Mouse (Mus musculus) ES-Bruce4 (cell line): ENCODE results near the gene Kdm8. TPM values are rescaled to one million over a fixed set of nuclear protein-coding genes. Genes with fewer than 3 reads are reported as not detected.

Source experiments
- H3K27ac ChIP-seq: 2 replicates; pipeline ENCODE4 v1.5.1; 2012; ENCODE audit warnings: low read length, inconsistent platforms; ENCODE audit not compliant: insufficient read depth
- H3K27me3 ChIP-seq: 2 replicates; pipeline ENCODE4 v1.6.1; 2012; ENCODE audit warnings: mild to moderate bottlenecking, low read length, inconsistent platforms; ENCODE audit not compliant: control insufficient read depth, poor library complexity, insufficient read depth, severe bottlenecking
- H3K36me3 ChIP-seq: 2 replicates; pipeline ENCODE4 v1.6.1; 2012; ENCODE audit warnings: inconsistent platforms, mild to moderate bottlenecking, low read length, moderate library complexity; ENCODE audit not compliant: control insufficient read depth, poor library complexity, insufficient read depth, severe bottlenecking
- H3K4me1 ChIP-seq: one replicate; pipeline ENCODE4 v1.8.1; 2011; ENCODE audit warnings: low read length; ENCODE audit not compliant: control insufficient read depth, insufficient read depth
- H3K4me3 ChIP-seq: 2 replicates; pipeline ENCODE4 v1.5.1; 2011; ENCODE audit warnings: low read depth, mild to moderate bottlenecking, low read length
- H3K9ac ChIP-seq: 2 replicates; pipeline ENCODE4 v1.6.1; 2012; ENCODE audit warnings: low read depth, mild to moderate bottlenecking, inconsistent platforms; ENCODE audit not compliant: poor library complexity, severe bottlenecking
- H3K9me3 ChIP-seq: replicated peaks from 2 replicates; pipeline ENCODE4 v1.6.1; 2012; ENCODE audit warnings: mild to moderate bottlenecking, low read length, inconsistent platforms; ENCODE audit not compliant: control insufficient read depth, poor library complexity, insufficient read depth, severe bottlenecking
- CTCF ChIP-seq: IDR thresholded peaks from one replicate; pipeline ENCODE4 v1.8.1; 2011; ENCODE audit warnings: low read depth, low read length
- EP300 ChIP-seq: IDR thresholded peaks from 2 replicates; pipeline ENCODE4 v1.6.1; 2011; ENCODE audit warnings: low read depth, low read length; ENCODE audit not compliant: insufficient read depth
- POLR2A ChIP-seq: IDR thresholded peaks from one replicate; pipeline ENCODE4 v1.8.1; 2011; ENCODE audit warnings: low read length; ENCODE audit not compliant: insufficient read depth
- polyA plus RNA-seq: library from polyadenylated mRNA; stranded (reverse); fragments of >200 nt; gene quantifications from 2 replicates; pipeline ENCODE4 v1.2.4, GENCODE M21; 2011; ENCODE audit warnings: low read depth; ENCODE audit not compliant: missing spikeins, insufficient read depth, insufficient read length

Kdm8 gene
- polyA plus RNA-seq, 1 experiment, result 4.4 TPM

DNA sequence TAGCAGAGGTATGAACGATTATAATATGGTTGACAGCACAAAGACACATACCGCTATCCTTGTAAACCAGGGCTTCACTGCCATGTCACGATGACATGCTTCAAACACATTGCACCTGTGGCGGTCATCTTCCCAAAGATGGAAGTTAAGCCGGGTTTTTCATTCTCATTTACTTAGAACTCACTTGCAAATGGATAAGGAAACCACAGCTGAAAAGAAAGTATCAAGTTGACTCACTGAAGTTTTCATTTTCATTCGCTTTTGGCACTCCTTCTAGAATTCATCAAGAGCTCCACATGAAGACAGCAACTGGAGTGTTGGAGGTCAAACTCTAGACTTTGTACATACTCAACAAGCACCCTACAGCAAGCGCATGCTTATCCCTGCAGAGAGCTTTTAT, 56.4 kb downstream of the Kdm8 start:
- no peaks in the 10 kb centered on the region for H3K36me3 ChIP-seq
- TF ChIP-seq POLR2A (no peak), EP300 (no peak), CTCF (no peak)

DNA sequence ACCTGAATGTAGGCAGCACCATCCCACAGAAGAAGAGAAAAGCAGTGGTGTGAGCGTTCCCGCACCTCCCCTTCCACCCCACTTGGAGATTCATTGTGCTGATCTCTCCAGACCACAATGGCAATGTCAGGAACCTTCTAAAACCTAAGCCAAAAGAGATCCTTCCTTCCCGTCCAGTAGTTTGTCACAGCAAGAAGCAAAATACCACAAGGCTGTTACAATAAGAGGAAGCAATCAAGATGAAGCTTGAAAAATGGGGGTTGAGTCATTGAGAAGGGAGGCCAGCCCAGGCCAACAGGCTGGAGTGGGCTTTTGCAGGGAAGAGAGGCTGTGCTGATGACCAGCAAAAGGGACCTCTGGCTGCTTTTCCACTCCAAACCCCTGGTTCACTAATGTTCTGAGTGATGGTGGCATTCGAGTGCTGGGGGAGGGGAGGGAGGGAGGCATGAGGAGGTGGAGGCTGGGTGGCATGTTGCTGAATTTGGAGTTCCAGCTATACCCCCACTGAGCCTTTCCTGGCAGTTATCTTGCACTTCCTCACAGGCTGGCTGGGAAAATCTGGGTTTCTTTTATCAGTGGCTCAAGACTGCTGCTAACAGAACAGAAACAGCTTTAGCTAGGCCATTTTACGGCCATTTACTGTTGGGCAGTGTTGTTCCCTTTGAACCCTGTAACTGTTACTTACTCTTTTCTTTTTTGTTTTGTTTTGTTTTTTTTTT, 59.1 kb downstream of the Kdm8 start:
- no peaks in the 10 kb centered on the region for H3K4me1 ChIP-seq
- no peaks in the 10 kb centered on the region for H3K9me3 ChIP-seq
- no peak overlapping the region for H3K9ac ChIP-seq
- no peak overlapping the region for H3K4me3 ChIP-seq
- TF ChIP-seq EP300 (no peak), CTCF (no peak), POLR2A (no peak)
- H3K27me3 ChIP-seq, result no peaks in the 10 kb centered on the region
- no peak overlapping the region for H3K27ac ChIP-seq
- no peaks in the 10 kb centered on the region for H3K36me3 ChIP-seq

More for the DNA sequence above, 56.4 kb downstream of the Kdm8 start:
- no peaks in the 10 kb centered on the region for H3K4me1 ChIP-seq
- H3K27me3 ChIP-seq, result no peaks in the 10 kb centered on the region
- no peak overlapping the region for H3K9ac ChIP-seq
- no peak overlapping the region for H3K4me3 ChIP-seq
- H3K27ac ChIP-seq, result no peak overlapping the region
- no peaks in the 10 kb centered on the region for H3K9me3 ChIP-seq

DNA sequence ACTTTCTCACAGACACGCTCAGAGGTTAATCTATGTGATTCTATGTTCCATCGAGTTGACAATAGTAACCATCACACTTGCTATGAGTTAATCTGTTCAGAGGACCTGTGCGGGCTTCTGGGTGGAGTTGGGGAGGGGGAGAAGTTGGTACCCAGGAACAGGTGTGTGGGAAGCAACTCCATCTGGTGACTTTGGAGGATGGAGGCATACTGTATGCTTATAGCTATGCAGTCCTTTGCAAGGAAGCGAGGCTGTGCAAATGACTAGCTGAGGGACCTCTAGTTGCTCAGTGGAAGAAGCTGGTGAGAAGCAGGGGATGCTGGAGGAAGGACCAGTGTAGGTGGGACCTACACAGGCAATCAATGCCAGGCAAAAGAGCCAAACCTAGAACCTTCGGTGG, 60.1 kb downstream of the Kdm8 start:
- Histone ChIP-seq H3K27me3 (no peaks in the 10 kb centered on the region), H3K4me1 (no peaks in the 10 kb centered on the region), H3K4me3 (no peak overlapping the region), H3K9me3 (no peaks in the 10 kb centered on the region), H3K27ac (no peak overlapping the region), H3K9ac (no peak overlapping the region), H3K36me3 (no peaks in the 10 kb centered on the region)
- no peak for TF ChIP-seq EP300
- no peak for TF ChIP-seq CTCF
- TF ChIP-seq POLR2A, result no peak

DNA sequence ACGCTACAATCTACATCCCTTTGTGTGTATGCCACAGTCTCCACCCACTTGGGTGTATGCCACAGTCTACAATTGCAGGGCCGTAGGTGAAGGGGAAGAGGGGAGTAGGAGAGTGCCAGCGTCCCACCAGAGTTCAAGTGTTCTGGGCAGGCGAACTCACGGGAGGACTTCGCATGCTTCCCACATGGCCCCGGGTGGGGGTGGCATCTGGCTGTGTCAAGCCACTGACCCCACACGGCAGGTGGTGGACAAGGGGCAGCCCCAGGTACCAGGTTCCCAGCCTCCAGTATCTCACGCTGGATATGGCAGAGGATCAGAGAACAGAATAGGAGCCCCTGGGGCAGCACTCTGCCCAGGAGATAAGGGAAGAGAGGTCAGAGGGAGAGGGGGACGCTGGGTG, 61.1 kb downstream of the Kdm8 start:
- no peaks in the 10 kb centered on the region for H3K4me1 ChIP-seq
- H3K27ac ChIP-seq, result no peak overlapping the region
- H3K4me3 ChIP-seq, result no peak overlapping the region

DNA sequence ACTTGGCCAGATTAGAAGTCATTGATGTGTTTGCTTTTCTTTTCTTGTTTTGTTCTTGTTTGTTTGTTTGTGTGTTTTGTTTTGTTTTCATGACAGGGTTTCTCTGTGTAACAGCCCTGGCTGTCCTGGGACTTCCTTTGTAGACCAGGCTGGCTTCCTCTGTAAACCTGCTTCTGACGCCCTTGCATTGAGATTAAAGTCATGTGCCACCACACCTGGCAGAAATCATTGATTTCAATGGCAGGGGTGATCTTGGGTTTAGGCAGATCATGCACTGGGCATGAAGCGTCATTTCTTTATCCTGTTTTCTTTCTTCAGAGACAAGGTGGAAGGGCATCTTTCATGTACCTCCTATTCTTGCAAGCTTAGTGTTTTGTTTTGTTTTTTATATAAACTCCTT, 62.8 kb downstream of the Kdm8 start:
- Histone ChIP-seq H3K36me3 (no peaks in the 10 kb centered on the region), H3K27ac (no peak overlapping the region), H3K27me3 (no peaks in the 10 kb centered on the region), H3K4me3 (no peak overlapping the region), H3K9me3 (no peaks in the 10 kb centered on the region), H3K4me1 (no peaks in the 10 kb centered on the region), H3K9ac (no peak overlapping the region)
- TF ChIP-seq EP300, result no peak
- TF ChIP-seq CTCF, result no peak

More for the DNA sequence above, 61.1 kb downstream of the Kdm8 start:
- no peaks in the 10 kb centered on the region for H3K27me3 ChIP-seq
- TF ChIP-seq EP300 (no peak), CTCF (no peak), POLR2A (no peak)
- no peak overlapping the region for H3K9ac ChIP-seq
- H3K9me3 ChIP-seq, result no peaks in the 10 kb centered on the region
- H3K36me3 ChIP-seq, result no peaks in the 10 kb centered on the region

DNA sequence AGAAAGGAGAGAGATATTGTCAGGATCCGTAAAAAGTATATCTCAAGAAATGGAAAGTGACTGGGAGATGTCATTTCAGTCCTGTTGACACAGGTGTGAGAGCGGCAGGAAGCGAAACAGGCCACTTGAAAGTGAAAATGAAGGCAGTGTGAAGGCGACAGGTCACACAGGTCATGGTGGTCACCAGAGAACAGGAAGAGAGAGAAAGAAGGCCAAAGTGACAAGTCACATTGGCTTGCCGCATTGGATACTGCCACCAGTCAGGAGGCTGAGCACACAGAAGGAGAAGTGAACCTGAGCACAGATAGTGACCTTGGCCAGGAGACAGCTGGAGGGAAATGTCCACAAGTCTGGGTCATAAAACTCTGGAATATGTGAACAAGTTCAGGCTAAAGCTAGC, 67.0 kb downstream of the Kdm8 start:
- no peak overlapping the region for H3K4me3 ChIP-seq
- TF ChIP-seq CTCF (no peak), POLR2A (no peak), EP300 (no peak)
- no peaks in the 10 kb centered on the region for H3K27me3 ChIP-seq
- no peaks in the 10 kb centered on the region for H3K9me3 ChIP-seq
- H3K9ac ChIP-seq, result no peak overlapping the region
- H3K4me1 ChIP-seq, result no peaks in the 10 kb centered on the region
- H3K27ac ChIP-seq, result no peak overlapping the region
- no peaks in the 10 kb centered on the region for H3K36me3 ChIP-seq
